Mouse (Mus musculus) gastrocnemius, adult 2 months (tissue): ENCODE measurements around the gene Tor1aip2. TPM values are rescaled to one million over a fixed set of nuclear protein-coding genes. Genes with fewer than 3 reads are reported as not detected.

Source experiments
- DNase-seq: peaks from one replicate; pipeline ENCODE4 v3.0.0; 2022
- H3K27ac ChIP-seq: fragments of 200-600 bp; 2 replicates; pipeline ENCODE4 v1.8.1; 2022; ENCODE audit warnings: mild to moderate bottlenecking
- H3K4me3 ChIP-seq: fragments of 200-600 bp; 2 replicates; pipeline ENCODE4 v1.8.1; 2022; ENCODE audit warnings: mild to moderate bottlenecking, moderate library complexity
- CTCF ChIP-seq: fragments of 200-600 bp; IDR thresholded peaks from 2 replicates; pipeline ENCODE4 v1.8.1; 2022; ENCODE audit warnings: antibody characterized with exemption, mild to moderate bottlenecking, moderate library complexity
- intact Hi-C: fragments of 180-260 bp; cut with DNase I; formaldehyde crosslinking; loops from one replicate; pipeline ENCODE4 v1.15.1; 2025
- long read RNA-seq, 2 experiments: library from polyadenylated mRNA; stranded (forward); transcript quantifications; one replicate each; pipeline ENCODE4 v2.0.0; 2021
- total RNA-seq, 2 experiments: library from RNA; stranded (reverse); gene quantifications; 2 replicates each; pipeline ENCODE4 v1.2.3; 2021

The Tor1aip2 gene
- 10 to 100 TPM; 56.6 to 66.2 TPM for total RNA-seq
- long read RNA-seq, experiment 1, full-length matches to known transcripts = 12 of 20 reads
- long read RNA-seq, experiment 1, partial matches to known transcripts = 2 of 20 reads
- long read RNA-seq, experiment 1, other reads (novel, unspliced or antisense) = 6 of 20 reads
- long read RNA-seq, experiment 2, full-length matches to known transcripts = 20 of 32 reads
- long read RNA-seq, experiment 2, partial matches to known transcripts = 2 of 32 reads
- long read RNA-seq, experiment 2, other reads (novel, unspliced or antisense) = 10 of 32 reads

DNA sequence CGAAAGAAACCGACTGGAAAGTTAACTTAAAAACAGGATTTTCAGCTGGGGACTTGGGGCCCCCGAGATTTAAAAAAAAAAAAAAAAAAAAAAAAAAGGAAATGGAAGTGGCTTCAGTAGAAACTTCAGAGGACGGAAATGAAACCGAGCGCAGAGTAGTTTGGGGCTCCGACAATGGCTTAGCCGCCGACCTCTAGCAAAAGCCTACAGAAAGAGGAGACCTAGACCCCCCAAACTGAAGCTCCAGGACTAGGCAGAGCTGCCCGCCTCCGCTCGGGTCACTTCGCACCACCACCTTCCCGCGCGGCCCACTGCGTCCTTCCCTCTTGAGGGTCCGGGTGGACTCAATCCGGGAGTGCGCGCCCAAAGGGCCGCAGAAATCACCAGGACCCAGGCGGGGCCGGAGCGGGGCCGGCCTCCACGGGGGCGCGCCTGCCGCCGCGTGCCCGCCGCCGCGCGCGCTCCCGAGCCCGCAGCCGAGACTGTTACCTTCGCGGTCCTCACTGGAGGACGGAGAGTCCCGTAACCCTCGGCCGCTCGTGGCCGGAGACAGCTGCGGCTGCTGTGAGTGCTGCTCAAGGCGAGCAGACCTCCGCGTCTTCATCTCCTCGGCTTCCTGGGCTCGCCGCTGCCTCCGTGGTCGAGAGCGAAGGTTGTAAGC lies at the start of gene Tor1aip2:
Tor1aip2 (plus strand) TSS at position 135 of the 661 bp plus-strand sequence.
- Histone ChIP-seq H3K4me3 (peak within 1 kb of the TSS; percentile 96), H3K27ac (peak within 1 kb of the TSS; percentile 100)
- DNase-seq = peak; percentile 80
- TF ChIP-seq CTCF = no peak
- intact Hi-C loops = no loop called here

DNA sequence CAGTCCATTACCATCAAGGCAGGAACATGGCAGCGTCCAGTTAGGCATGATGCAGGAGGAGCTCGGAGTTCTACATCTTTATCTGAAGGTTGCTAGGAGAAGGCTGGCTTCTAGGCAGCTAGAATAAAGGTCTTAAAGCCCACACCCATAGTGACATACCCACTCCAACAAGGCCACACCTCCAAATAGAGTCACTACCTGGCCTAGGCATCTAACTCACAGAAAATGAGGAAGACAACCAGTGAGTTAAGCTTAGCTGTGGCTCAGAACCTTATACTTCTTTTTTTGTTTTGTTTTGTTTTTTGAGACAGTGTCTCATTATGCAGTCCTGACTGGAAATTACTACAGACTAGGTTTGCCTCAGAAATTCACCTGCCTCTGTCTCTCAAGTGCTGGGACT lies 47.6 kb upstream of the Tor1aip2 start:
- intact Hi-C loops = no loop called here
- Histone ChIP-seq H3K4me3 (no peak overlapping the region), H3K27ac (no peak overlapping the region)
- DNase-seq = no peak
- no peak for TF ChIP-seq CTCF

DNA sequence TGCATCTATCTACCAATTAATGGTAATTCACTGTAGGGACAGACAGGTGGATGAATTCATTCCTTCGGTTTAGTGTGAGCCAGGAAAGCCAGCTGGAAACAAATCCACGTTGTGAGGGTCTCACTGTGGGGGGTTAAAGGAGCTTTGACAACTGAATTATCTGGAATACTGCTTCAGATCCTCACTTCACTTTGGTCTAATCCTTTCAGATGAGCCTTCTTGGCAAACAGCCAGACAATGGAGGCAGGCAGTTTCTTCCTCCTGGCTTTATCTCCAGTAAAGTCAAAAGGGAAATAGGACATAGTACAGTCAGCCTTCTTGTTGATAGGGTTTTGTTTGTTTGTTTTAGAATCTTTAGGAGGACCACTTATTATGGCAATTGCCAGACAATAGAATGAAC lies 45.8 kb upstream of the Tor1aip2 start:
- intact Hi-C loops = no loop called here
- H3K4me3 ChIP-seq = no peak overlapping the region
- TF ChIP-seq CTCF = no peak
- no peak overlapping the region for H3K27ac ChIP-seq
- no peak for DNase-seq

- Histone ChIP-seq H3K4me3 (no peak overlapping the region), H3K27ac (no peak overlapping the region)
- no peak for DNase-seq
- no peak for TF ChIP-seq CTCF
- intact Hi-C loops = no loop called here
Observed at GRCm38 (mm10) chr1:155990391-155990790, 44.8 kb upstream of the Tor1aip2 start.

GRCm38 (mm10) chr1:155994524-155994923 lies 40.7 kb upstream of the Tor1aip2 start:
- no peak for TF ChIP-seq CTCF
- no peak overlapping the region for H3K4me3 ChIP-seq
- DNase-seq = no peak
- intact Hi-C loops = no loop called here
- H3K27ac ChIP-seq = no peak overlapping the region

- no peak for DNase-seq
- Histone ChIP-seq H3K4me3 (no peak overlapping the region), H3K27ac (no peak overlapping the region)
- TF ChIP-seq CTCF = no peak
- intact Hi-C loops = no loop called here
Observed at GRCm38 (mm10) chr1:155995612-155996011, 39.6 kb upstream of the Tor1aip2 start.

DNA sequence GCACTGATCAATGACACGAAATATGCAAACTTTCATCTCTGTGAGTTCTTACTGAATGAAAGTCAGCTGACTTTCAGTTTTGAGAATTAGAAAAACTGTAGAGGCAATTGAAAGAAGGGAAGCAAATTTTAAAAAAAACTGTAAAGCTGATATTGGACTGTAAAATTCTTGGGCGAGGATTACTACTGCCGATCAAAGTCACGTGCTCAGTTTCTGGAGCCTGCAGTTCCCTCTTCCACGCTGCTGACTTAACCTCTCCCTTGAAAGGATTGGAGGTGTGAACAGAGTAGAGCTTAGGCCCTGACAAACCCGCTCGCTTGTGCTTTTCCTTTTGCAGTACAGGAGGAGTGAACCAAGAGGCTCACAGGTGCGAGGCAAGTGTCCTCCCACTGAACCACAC lies 32.8 kb upstream of the Tor1aip2 start:
- Histone ChIP-seq H3K27ac (no peak overlapping the region), H3K4me3 (no peak overlapping the region)
- TF ChIP-seq CTCF = no peak
- intact Hi-C loops = no loop called here
- DNase-seq = no peak

- no peak for TF ChIP-seq CTCF
- intact Hi-C loops = no loop called here
- peak; percentile 30 for DNase-seq
- Histone ChIP-seq H3K4me3 (no peak overlapping the region), H3K27ac (no peak overlapping the region)
Observed at GRCm38 (mm10) chr1:156003201-156003935, 31.8 kb upstream of the Tor1aip2 start.

- intact Hi-C loops = no loop called here
- TF ChIP-seq CTCF = no peak
- H3K27ac ChIP-seq = no peak overlapping the region
- DNase-seq = no peak
- no peak overlapping the region for H3K4me3 ChIP-seq
Observed at GRCm38 (mm10) chr1:156005906-156006305, 29.3 kb upstream of the Tor1aip2 start.

- Histone ChIP-seq H3K4me3 (no peak overlapping the region), H3K27ac (no peak overlapping the region)
- intact Hi-C loops = no loop called here
- DNase-seq = no peak
- no peak for TF ChIP-seq CTCF
Observed at GRCm38 (mm10) chr1:156009003-156009402, 26.2 kb upstream of the Tor1aip2 start.

DNA sequence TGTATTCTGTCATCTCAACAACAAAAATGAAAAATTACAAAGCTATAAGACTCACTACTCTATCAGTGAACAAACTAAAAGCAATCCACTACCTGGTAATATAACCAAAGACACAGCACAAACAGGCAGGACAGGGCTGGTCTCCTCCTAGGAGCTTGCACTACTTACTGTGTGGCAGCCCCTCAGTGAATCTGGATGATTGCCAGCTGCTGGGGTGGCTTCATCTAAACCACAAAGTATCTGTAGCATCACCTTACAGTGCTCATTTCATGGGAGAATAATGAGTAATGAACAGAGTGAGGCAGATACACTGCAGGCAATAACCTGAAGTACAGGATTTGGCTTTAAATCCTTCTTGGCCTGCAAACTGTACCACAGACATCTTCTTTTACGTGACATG lies 15.4 kb upstream of the Tor1aip2 start:
- no peak for TF ChIP-seq CTCF
- intact Hi-C loops = loop anchor here (10.0 kb wide), 1 partner anchor 125 kb away; no protein-coding TSS in a partner anchor
- H3K27ac ChIP-seq = no peak overlapping the region

GRCm38 (mm10) chr1:156020402-156020801 lies 14.8 kb upstream of the Tor1aip2 start:
- no peak for DNase-seq
- intact Hi-C loops = no loop called here

More for the DNA sequence above, 15.4 kb upstream of the Tor1aip2 start:
- no peak overlapping the region for H3K4me3 ChIP-seq
- DNase-seq = no peak

More at GRCm38 (mm10) chr1:156020402-156020801, 14.8 kb upstream of the Tor1aip2 start:
- no peak overlapping the region for H3K27ac ChIP-seq
- no peak for TF ChIP-seq CTCF
- H3K4me3 ChIP-seq = no peak overlapping the region
